Mouse (Mus musculus) left cerebral cortex, adult 6 months (tissue): ENCODE data around the gene Irx1. TPM values are rescaled to one million over a fixed set of nuclear protein-coding genes. Genes with fewer than 3 reads are reported as not detected.

Experiments
- long read RNA-seq, 2 experiments: library from polyadenylated mRNA; unstranded; transcript quantifications; one replicate each; pipeline ENCODE4 v2.0.0; 2019 to 2020
- polyA plus RNA-seq: library from polyadenylated mRNA; unstranded; fragments of <200 nt; fragmentation: Nextera tagmentation; gene quantifications from 2 replicates; pipeline ENCODE4 v1.2.3, GENCODE M21; 2021

Gene Irx1
- 0.04 TPM in 1 of 2 replicates, not detected in the other for polyA plus RNA-seq
- long read RNA-seq, experiment 1: 0 reads
- long read RNA-seq, experiment 2: 0 reads

GRCm38 (mm10) chr13:71963356-71964351 is at the start of gene Irx1:
TSS of gene Irx1 (minus strand) at chr13:71963723.

